Mouse (Mus musculus) c-Kit-positive CD71-negative TER-119-negative erythroid progenitor cells, embryonic 14.5 days (primary cell): ENCODE measurements around the gene Inip.
"Not testable (repeated sequence)": the region's sequence is repeated elsewhere in the genome, so short reads cannot be mapped to it uniquely, and the experiment has no call there.

Experiments
- DNase-seq: peaks from one replicate; pipeline ENCODE4 v3.0.0-alpha.2; 2013; ENCODE audit warnings: low read depth

Inip gene

DNA sequence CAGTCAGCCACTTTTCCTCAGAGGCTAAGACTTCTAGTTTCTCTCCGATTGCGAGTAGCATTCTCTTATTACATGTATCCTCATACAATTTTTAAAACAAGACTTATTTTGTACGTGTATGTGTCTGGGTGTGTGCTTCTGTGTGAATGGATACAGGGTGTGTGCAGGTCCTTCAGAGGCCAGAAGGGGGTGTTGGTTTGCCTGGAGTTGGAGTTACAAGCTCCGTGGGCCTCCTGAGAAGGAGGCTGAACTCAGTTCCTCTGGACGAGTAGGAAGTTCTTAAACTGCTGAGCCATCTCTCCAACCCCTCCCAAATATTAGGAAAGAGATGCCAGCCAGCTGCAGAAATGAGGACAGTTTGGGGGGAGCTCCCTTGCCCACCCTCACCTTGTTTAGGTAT, 7.0 kb upstream of the Inip start:
- no peak for DNase-seq

GRCm38 (mm10) chr4:59807521-59807920, 6.1 kb upstream of the Inip start:
- no peak for DNase-seq

DNA sequence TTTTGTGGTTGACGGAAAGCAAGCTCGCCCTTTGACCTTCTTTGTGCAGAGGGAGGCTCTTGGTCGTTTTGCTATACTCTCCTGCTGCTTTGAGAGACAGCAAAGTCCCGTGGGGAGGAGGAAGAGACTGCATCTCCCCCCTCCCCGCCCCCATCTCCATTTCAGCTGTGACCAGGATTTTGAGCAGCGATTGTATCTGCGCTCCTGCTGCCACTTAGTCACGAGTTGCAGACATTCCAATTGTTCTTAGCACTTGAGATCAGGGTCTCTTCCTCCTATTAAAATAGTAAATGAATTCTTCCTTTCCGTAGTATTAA, 5.4 kb upstream of the Inip start:
- DNase-seq = no peak

DNA sequence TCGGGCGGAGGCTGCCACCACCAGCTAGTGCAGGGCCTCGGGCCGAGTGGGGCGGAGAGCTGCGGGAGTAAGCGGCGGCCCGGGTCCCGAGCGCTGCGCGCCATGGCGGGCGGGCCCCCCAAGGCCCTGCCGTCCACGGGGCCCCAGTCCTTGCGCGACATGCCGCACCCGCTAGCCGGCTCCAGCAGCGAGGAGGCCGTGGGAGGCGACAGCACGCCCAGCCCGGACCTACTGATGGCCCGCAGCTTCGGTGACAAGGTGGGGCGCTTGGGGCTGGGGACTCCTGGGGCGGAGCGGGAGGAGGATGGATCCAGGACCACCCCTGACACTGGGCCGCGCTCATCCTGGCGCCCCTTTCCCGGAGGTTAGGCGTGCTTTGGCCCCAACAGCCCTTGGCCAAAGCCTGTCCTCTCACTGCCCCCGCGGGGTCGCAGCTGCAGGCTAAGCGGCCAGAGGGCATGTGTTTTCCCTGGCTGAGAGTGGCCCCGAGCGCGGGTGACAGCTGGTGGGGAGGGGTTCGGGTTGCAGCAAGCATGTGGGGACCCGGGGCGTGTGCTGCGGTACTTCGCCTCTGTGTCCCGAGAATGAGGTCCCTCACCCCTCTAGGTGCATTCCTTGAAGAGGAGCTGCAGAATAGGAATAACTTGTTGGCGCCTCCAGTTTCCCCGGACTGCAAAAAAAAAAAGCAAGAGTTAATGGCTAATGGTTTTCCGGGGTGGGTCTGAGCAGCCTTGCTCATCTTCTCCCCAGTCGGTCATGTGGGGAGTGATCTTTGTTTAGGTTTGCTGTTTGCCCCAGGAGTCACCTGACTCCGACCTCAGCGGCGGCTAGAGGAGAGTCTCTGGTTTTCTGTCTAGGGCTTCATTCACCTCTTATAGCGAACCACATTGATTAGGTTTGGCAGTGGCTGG, 4.8 kb upstream of the Inip start:
- DNase-seq = no peak

DNA sequence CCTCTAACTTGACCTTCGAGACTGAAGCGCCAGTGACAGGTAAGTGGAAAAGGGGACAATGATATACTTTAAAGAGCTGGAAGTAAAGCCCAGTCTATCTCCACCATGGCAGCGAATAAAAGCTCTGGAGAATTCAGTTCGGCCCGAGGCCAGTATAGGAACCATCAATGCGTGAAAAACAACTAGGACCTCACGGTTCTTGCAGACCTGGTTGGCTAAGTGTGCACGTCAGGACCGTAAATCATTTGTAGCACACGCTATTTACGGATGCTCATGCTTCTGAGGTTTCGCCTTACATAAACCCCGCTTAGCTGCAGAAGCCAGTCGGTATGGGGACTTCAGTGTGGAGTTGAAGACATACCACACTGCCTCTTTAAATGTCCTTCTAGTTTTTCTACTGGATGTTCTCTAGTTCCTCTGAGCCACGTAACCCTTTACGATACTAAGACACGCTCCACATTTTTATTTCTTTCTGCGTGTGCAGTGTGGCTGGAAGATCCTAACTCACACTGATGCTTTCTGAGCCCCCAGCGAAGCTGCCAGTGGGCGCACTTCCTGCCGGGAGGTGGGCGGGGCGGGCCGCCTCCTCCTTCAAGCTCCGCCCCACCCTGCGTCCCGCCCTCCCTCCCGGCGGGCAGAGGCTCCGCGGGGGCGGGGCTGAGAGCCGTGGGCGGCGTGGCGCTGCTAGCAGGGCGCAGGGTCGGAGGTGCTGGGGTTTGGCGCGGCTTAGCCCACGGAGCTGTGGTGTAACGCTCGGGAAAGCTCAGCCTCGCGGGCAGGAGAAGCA, 4.0 kb upstream of the Inip start, which contains the start of gene Snx30:
Gene Snx30 (plus strand): TSS at position 660 of the 787 bp plus-strand sequence.
- peak; percentile 82 for DNase-seq

GRCm38 (mm10) chr4:59804754-59805153, 3.4 kb upstream of the Inip start:
- no peak for DNase-seq

- no peak for DNase-seq
Measured at GRCm38 (mm10) chr4:59803358-59803757, 2.0 kb upstream of the Inip start.

DNA sequence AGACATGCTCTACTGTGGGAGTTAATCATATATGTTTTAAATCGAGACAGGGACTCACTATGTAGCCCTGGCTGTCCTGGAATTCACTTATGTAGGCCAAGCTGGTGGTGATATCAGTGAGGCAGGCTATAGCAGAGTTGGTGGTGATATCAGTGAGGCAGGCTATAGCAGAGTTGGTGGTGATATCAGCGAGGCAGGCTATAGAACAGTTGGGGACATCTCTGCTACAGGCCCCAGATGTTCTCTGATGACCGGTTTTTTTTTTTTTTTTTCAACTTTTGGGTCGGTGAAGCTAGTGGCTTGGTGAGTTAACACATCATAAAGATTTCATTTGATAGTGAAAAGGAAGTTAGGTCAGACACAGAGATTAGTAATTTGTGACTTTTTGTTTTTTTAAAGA, 1.4 kb upstream of the Inip start:
- no peak for DNase-seq

GRCm38 (mm10) chr4:59802107-59802506, 718 bp upstream of the Inip start:
- DNase-seq = no peak

DNA sequence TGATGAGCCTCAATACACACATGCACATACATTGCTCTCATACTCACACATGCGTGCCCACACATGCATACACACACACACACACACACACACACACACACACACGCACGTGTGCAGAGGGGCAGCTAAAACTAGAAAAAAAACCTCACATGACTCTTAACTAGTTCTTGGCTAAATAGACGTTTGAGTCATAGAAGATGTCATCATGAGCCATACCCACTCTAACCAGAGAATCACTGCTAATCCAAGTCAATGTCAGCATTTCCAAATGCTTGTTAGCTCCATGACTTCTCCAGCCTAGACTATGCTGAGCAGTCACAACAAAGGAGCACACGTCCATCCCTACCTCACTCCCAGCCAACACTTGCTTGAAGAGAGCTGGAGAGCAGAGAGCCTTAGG, 1.2 kb downstream of the Inip start:
- DNase-seq = no peak

- DNase-seq = no peak
Measured at GRCm38 (mm10) chr4:59795788-59796455, 5.5 kb downstream of the Inip start.

DNA sequence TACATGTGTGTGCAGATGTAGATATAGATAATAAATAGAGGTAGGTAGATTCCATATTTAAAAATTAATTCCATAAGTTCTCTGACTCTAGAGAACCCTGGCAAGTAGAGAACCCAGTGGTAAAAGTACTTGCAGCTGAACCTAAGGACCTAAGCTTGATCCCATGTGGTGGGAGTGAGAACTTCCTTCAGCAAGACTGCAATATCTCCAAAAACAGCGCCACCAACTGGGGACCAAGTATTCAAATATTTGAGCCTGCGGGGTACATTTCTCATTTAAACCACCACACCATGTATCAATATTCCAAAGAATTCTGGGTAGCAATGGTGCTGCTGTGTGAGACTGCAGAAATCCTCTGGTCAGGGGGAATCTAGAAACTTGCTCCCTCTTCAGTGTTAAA, 7.3 kb downstream of the Inip start:
- DNase-seq = no peak

DNA sequence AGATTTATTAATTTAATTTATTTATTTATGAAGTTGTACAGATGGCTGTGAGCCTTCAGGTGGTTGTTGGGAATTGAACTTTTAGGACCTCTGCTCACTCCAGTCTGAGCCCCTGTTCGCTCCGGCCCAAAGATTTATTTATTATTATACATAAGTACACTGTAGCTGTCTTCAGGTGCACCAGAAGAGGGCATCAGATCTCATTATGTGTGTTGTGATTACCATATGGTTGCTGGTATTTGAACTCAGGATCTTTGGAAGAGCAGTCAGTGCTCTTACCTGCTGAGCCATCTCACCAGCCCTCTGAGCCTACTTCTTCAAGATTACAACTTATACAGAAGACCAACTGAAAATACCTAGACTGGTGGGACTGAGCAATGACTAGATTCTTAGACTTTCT, 7.8 kb downstream of the Inip start:
- DNase-seq = not testable (repeated sequence)

DNA sequence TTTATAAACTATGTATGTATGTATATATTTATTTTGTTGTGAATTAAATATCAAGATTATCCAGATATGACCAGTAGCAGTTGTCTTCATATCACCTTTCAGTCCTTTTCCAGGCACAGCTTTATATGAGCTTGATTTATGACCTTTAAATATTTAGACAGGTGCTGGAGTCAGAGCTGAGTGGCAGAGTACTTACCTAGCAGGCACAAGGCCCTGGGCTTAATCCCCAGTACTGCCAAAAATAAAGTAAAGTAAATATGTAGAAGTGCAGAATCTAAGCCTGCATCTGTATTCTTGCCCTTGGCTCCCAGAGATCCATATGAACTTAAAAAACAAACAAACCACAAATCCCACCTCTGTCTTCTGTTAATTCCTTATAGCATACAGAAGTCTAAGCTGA, 12.4 kb downstream of the Inip start:
- DNase-seq = no peak

- no peak for DNase-seq
Measured at GRCm38 (mm10) chr4:59787126-59787525, 14.3 kb downstream of the Inip start.

GRCm38 (mm10) chr4:59786661-59787060, 14.7 kb downstream of the Inip start:
- DNase-seq = no peak

DNA sequence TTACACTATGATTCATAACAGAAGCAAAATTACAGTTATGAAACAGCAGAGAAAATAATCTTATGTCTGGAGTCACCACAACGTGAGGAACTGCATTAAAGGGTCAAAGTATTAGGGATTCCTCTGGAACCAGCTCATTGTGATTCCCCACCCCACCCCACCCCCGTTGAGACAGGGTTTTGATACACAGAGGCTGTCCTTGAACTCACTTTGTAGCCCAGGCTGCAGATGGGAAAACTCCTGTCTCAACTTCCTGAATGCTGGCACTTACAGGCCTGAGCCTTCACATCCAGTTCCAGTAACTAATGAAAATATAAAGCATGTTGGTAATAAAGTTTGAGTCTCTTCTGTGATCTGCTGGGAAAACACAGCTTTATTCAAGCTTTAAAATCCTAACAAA, 16.0 kb downstream of the Inip start:
- no peak for DNase-seq

GRCm38 (mm10) chr4:59783685-59784279, 17.6 kb downstream of the Inip start:
- peak; percentile 98 for DNase-seq

- no peak for DNase-seq
Measured at GRCm38 (mm10) chr4:59782853-59783684, 18.3 kb downstream of the Inip start.

DNA sequence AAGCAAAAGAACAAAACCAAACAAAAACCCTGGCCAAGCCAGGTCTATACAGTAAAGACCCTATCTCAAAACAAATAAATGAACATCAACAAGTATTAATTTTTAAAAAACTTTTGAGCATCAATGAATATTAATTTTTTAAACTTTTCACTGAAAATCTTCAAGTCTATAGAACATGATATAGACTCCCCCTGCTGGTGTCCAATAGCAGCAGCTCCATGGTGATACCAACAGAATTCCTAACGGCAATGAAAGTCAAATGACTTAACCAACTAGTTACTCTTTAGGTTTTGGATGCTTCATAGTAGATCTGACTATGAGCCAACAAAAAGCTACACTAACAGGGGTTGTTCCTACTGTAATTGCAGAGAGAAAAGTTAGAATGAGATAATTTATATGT, 20.8 kb downstream of the Inip start:
- no peak for DNase-seq

DNA sequence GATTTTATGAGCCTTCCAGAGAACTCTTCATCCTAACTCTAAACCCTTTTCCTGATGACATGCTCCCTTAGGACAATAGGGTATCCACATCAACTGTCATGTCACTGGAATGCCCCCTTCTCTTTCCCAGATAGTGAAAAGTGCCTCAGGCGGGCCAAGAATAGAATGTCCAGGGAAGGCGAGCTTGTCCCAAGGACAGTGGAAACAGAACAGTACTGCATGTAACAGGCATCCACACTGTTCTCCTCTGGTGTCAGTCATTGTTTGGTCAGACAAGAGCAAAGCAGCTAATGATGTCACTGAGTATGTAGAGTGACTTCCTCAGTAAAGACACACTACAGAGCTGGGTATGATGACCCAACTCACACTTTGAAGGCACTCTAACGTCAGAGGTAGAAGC, 23.6 kb downstream of the Inip start:
- no peak for DNase-seq
